ENCODE assay signal across 20 mouse cellular contexts in genomic region chr17:83212422-83212821, GRCm38 (mm10). TPM values are rescaled to one million over a fixed set of nuclear protein-coding genes. Genes with fewer than 3 reads are reported as not detected.
A peak's percentile ranks its signal among the peaks of the same experiment; 100 is the strongest.
DNase-seq lines count a peak whose midpoint lies in the region; ATAC-seq and TF ChIP-seq lines count a peak whose summit lies in the region.
"Had no signal": no experiment of that assay in that cellular context is flagged by ENCODE, and none has a peak within 500 bp of the region (broad histone marks: within the 10 kb centered on the region; RNA-seq: fewer than 3 reads in every experiment).

No protein-coding gene starts in this region.

- intact Hi-C loops in left cerebral cortex, postnatal 4 days (cut with DNase I), result no loop called here

- no peak overlapping the region for H3K4me2 ChIP-seq in heart, embryonic 11.5 days
- H3K4me2 ChIP-seq in midbrain, embryonic 14.5 days (ENCODE audit: low read length), result no peak overlapping the region
- H3K4me2 ChIP-seq in liver, embryonic 13.5 days, result no peak overlapping the region
- H3K4me2 ChIP-seq in stomach, postnatal 0 days (replicated peaks; ENCODE audit: low read depth), result no peak overlapping the region
- H3K4me2 ChIP-seq: heart, embryonic 15.5 days; hindbrain, embryonic 14.5 days; midbrain, embryonic 11.5 days had no signal

- 75% methylated on average over 2 of the region's 2 CpGs for WGBS in heart, embryonic 10.5 days
- 60% methylated on average over 2 of the region's 2 CpGs for WGBS in heart, embryonic 11.5 days (ENCODE audit: insufficient replicate concordance)
- 53% methylated on average over 2 of the region's 2 CpGs for WGBS in midbrain, embryonic 10.5 days
- WGBS in midbrain, embryonic 14.5 days, result 62% methylated on average over 2 of the region's 2 CpGs
- 59% methylated on average over 2 of the region's 2 CpGs for WGBS in liver, embryonic 13.5 days (ENCODE audit: insufficient replicate concordance)
- 76% methylated on average over 2 of the region's 2 CpGs for WGBS in stomach, postnatal 0 days

- peak overlapping the region; percentile 62 for H3K27ac ChIP-seq in heart, embryonic 10.5 days
- H3K27ac ChIP-seq in heart, embryonic 11.5 days (ENCODE audit: low read depth, low read length), result no peak overlapping the region
- 0 out of 2 replicates have a peak overlapping the region, but pooled peaks have one; percentile 59 for H3K27ac ChIP-seq in midbrain, embryonic 10.5 days (replicated peaks)
- no peak overlapping the region for H3K27ac ChIP-seq in midbrain, embryonic 14.5 days (replicated peaks; ENCODE audit: low read depth, low read length)
- peak overlapping the region; percentile 77 for H3K27ac ChIP-seq in liver, embryonic 13.5 days
- 0 out of 2 replicates have a peak overlapping the region, but pooled peaks have one; percentile 49 for H3K27ac ChIP-seq in stomach, postnatal 0 days (replicated peaks)
- H3K27ac ChIP-seq: heart, embryonic 15.5 days; hindbrain, embryonic 14.5 days had no signal

- H3K4me3 ChIP-seq in heart, embryonic 10.5 days, result no peak overlapping the region
- H3K4me3 ChIP-seq in heart, embryonic 11.5 days (ENCODE audit: low read depth, low read length), result no peak overlapping the region
- no peak overlapping the region for H3K4me3 ChIP-seq in midbrain, embryonic 10.5 days
- H3K4me3 ChIP-seq in midbrain, embryonic 14.5 days (replicated peaks; ENCODE audit: low read depth, low read length), result no peak overlapping the region
- H3K4me3 ChIP-seq in liver, embryonic 13.5 days (replicated peaks), result no peak overlapping the region
- H3K4me3 ChIP-seq in stomach, postnatal 0 days (ENCODE audit: low read depth, low read length), result no peak overlapping the region
- H3K4me3 ChIP-seq: embryonic facial prominence, embryonic 12.5 days; heart, embryonic 15.5 days had no signal

- no peaks in the 10 kb centered on the region for H3K9me3 ChIP-seq in heart, embryonic 10.5 days
- no peaks in the 10 kb centered on the region for H3K9me3 ChIP-seq in heart, embryonic 11.5 days (replicated peaks; ENCODE audit: control insufficient read depth, low read length)
- no peaks in the 10 kb centered on the region for H3K9me3 ChIP-seq in midbrain, embryonic 10.5 days (replicated peaks)
- H3K9me3 ChIP-seq in midbrain, embryonic 14.5 days (ENCODE audit: control insufficient read depth, low read length), result no peaks in the 10 kb centered on the region
- no peaks in the 10 kb centered on the region for H3K9me3 ChIP-seq in liver, embryonic 13.5 days (replicated peaks)
- H3K9me3 ChIP-seq in stomach, postnatal 0 days (ENCODE audit: control insufficient read depth, low read length), result no peaks in the 10 kb centered on the region
- H3K9me3 ChIP-seq: embryonic facial prominence, embryonic 12.5 days; heart, embryonic 15.5 days had no signal

- H3K9ac ChIP-seq in heart, embryonic 11.5 days (ENCODE audit: low read depth, low read length), result no peak overlapping the region
- H3K9ac ChIP-seq in midbrain, embryonic 14.5 days (replicated peaks; ENCODE audit: low read length), result no peak overlapping the region
- H3K9ac ChIP-seq in liver, embryonic 13.5 days, result peak overlapping the region; percentile 4; the same call in 1 of the 2 replicates
- 0 out of 2 replicates have a peak overlapping the region, but pooled peaks have one; percentile 18 for H3K9ac ChIP-seq in stomach, postnatal 0 days (ENCODE audit: low read length)
- H3K9ac ChIP-seq: embryonic facial prominence, embryonic 12.5 days; heart, embryonic 15.5 days; hindbrain, embryonic 14.5 days; lung, embryonic 14.5 days had no signal

- DNase-seq in heart, embryonic 10.5 days (ENCODE audit: low spot score), result no peak
- no peak for DNase-seq in midbrain, embryonic 10.5 days (ENCODE audit: low spot score)
- no peak for DNase-seq in midbrain, embryonic 14.5 days
- DNase-seq in liver, embryonic 13.5 days, result no peak
- DNase-seq in stomach, postnatal 0 days (ENCODE audit: low spot score), result peak; percentile 17
- no peak for DNase-seq in thymus, adult 18-20 months
- DNase-seq in left cerebral cortex, postnatal 4 days, result no peak
- DNase-seq: cerebellum, adult 11-12 months; gastrocnemius, postnatal 25 days; kidney, adult 11 months; kidney, postnatal 25 days; lung, embryonic 14.5 days; right cerebral cortex, postnatal 4 days; thymus, postnatal 25 days had no signal

- peaks cover 37% of the 10 kb centered on the region for H3K4me1 ChIP-seq in heart, embryonic 10.5 days
- H3K4me1 ChIP-seq in heart, embryonic 11.5 days (ENCODE audit: control insufficient read depth, insufficient read depth, low read length), result peaks cover 19% of the 10 kb centered on the region
- H3K4me1 ChIP-seq in midbrain, embryonic 10.5 days, result peaks cover 53% of the 10 kb centered on the region
- H3K4me1 ChIP-seq in midbrain, embryonic 14.5 days (ENCODE audit: control insufficient read depth, insufficient read depth, low read length), result peaks cover 23% of the 10 kb centered on the region
- H3K4me1 ChIP-seq in liver, embryonic 13.5 days (replicated peaks), result peaks cover 26% of the 10 kb centered on the region
- H3K4me1 ChIP-seq in stomach, postnatal 0 days (replicated peaks; ENCODE audit: control insufficient read depth, insufficient read depth), result no peaks in the 10 kb centered on the region

- ATAC-seq in heart, embryonic 11.5 days (replicated peaks; ENCODE audit: insufficient number of reproducible peaks, low FRiP score, low TSS enrichment), result no peak
- no peak for ATAC-seq in midbrain, embryonic 14.5 days (ENCODE audit: low FRiP score, low TSS enrichment)
- ATAC-seq in liver, embryonic 13.5 days (ENCODE audit: low read depth), result no peak
- no peak for ATAC-seq in stomach, postnatal 0 days (ENCODE audit: low FRiP score, low TSS enrichment)
- ATAC-seq: Patski had no signal

- H3K27me3 ChIP-seq in heart, embryonic 10.5 days (ENCODE audit: insufficient read depth, poor library complexity, severe bottlenecking), result peaks cover 3% of the 10 kb centered on the region; the same call in 1 of the 2 replicates
- H3K27me3 ChIP-seq in heart, embryonic 11.5 days (ENCODE audit: control insufficient read depth, insufficient read depth, low read length), result no peaks in the 10 kb centered on the region
- H3K27me3 ChIP-seq in midbrain, embryonic 10.5 days (ENCODE audit: low read depth, poor library complexity, severe bottlenecking), result peaks cover 95% of the 10 kb centered on the region
- H3K27me3 ChIP-seq in midbrain, embryonic 14.5 days (ENCODE audit: control insufficient read depth, insufficient read depth, low read length), result peaks cover 57% of the 10 kb centered on the region
- H3K27me3 ChIP-seq in liver, embryonic 13.5 days, result peaks cover 44% of the 10 kb centered on the region
- H3K27me3 ChIP-seq in stomach, postnatal 0 days (ENCODE audit: control insufficient read depth, insufficient read depth, low read length), result no peaks in the 10 kb centered on the region
- H3K27me3 ChIP-seq: heart, embryonic 15.5 days; Patski had no signal

- TF ChIP-seq EP300 in stomach, postnatal 0 days (optimal IDR thresholded peaks at IDR 0.05), result no peak

- TF ChIP-seq CTCF in stomach, postnatal 0 days (IDR thresholded peaks at IDR 0.05; ENCODE audit: low read depth), result no peak

- H3K36me3 ChIP-seq in heart, embryonic 10.5 days, result 0 out of 2 replicates have a peak, but pooled peaks cover 2% of the 10 kb centered on the region
- no peaks in the 10 kb centered on the region for H3K36me3 ChIP-seq in heart, embryonic 11.5 days (ENCODE audit: control insufficient read depth, insufficient read depth, low read length)
- no peaks in the 10 kb centered on the region for H3K36me3 ChIP-seq in midbrain, embryonic 10.5 days
- no peaks in the 10 kb centered on the region for H3K36me3 ChIP-seq in midbrain, embryonic 14.5 days (ENCODE audit: control insufficient read depth, insufficient read depth, low read length)
- H3K36me3 ChIP-seq in liver, embryonic 13.5 days, result no peaks in the 10 kb centered on the region
- H3K36me3 ChIP-seq in stomach, postnatal 0 days (ENCODE audit: control insufficient read depth, insufficient read depth, low read length), result no peaks in the 10 kb centered on the region
- H3K36me3 ChIP-seq: embryonic facial prominence, embryonic 12.5 days; heart, embryonic 15.5 days had no signal

RNA-seq across cellular contexts. Expression of gene Pkdcc, which starts 2.7 kb away (rescaled TPM):
- polyA plus RNA-seq in heart, embryonic 10.5 days (2016; fragmentation: Nextera tagmentation; extraction: Ambion mirVana), result 13.8 and 27.4 TPM in 2 replicates
- polyA plus RNA-seq in heart, embryonic 11.5 days (2014; fragmentation: Nextera tagmentation; extraction: Ambion mirVana), result 17.9 and 18.0 TPM in 2 replicates
- 4.9 and 6.0 TPM in 2 replicates for polyA plus RNA-seq in midbrain, embryonic 10.5 days (2016; fragmentation: Nextera tagmentation; extraction: Ambion mirVana)
- polyA plus RNA-seq in midbrain, embryonic 14.5 days (2014; fragmentation: Nextera tagmentation; extraction: Ambion mirVana), result 5.1 and 7.2 TPM in 2 replicates
- polyA plus RNA-seq in liver, embryonic 13.5 days (2015; fragmentation: Nextera tagmentation; extraction: Ambion mirVana), result 2.6 and 3.5 TPM in 2 replicates
- 10.3 and 14.1 TPM in 2 replicates for polyA plus RNA-seq in stomach, postnatal 0 days (2015; fragmentation: Nextera tagmentation; extraction: Ambion mirVana)
- 10 to 100 TPM; 22.1 to 25.2 TPM for total RNA-seq in left cerebral cortex, postnatal 4 days (2021)

Comparison
In these comparisons a context has a peak if more than half of its experiments do, and no peak if none do; other contexts are left out.
1. H3K27ac ChIP-seq: peak in heart, embryonic 10.5 days (single experiment), midbrain, embryonic 10.5 days (single experiment), liver, embryonic 13.5 days (single experiment) and stomach, postnatal 0 days (single experiment); none in heart, embryonic 11.5 days (single experiment) and midbrain, embryonic 14.5 days (single experiment).
2. H3K9ac ChIP-seq: peak in liver, embryonic 13.5 days (single experiment) and stomach, postnatal 0 days (single experiment); none in heart, embryonic 11.5 days (single experiment) and midbrain, embryonic 14.5 days (single experiment).